Mouse (Mus musculus) CH12.LX (cell line): ENCODE data around the gene Myrip. TPM values are rescaled to one million over a fixed set of nuclear protein-coding genes. Genes with fewer than 3 reads are reported as not detected.

Experiments used
- DNase-seq: peaks from one replicate; pipeline ENCODE4 v3.0.0-alpha.2; 2013; ENCODE audit errors: extremely low read depth
- H3K27ac ChIP-seq: 2 replicates; pipeline ENCODE4 v1.5.1; 2012; ENCODE audit warnings: low read depth, mild to moderate bottlenecking, control low read depth, moderate library complexity; ENCODE audit not compliant: insufficient read depth
- H3K27me3 ChIP-seq: replicated peaks from 2 replicates; pipeline ENCODE3; 2012; ENCODE audit warnings: inconsistent platforms
- H3K36me3 ChIP-seq, 2 experiments: replicated peaks in 1 of 2; 2 replicates each; pipeline versions ENCODE3 to v1.6.1; 2012; ENCODE audit warnings: inconsistent platforms in 1 of 2, low read length in 1 of 2, mild to moderate bottlenecking in 1 of 2, mixed read lengths in 1 of 2, moderate library complexity in 1 of 2; ENCODE audit not compliant: control insufficient read depth in 1 of 2, insufficient read depth in 1 of 2
- H3K4me1 ChIP-seq, 2 experiments: 2 replicates each; pipeline ENCODE4 v1.6.1; 2012; ENCODE audit warnings: inconsistent platforms in 1 of 2, moderate library complexity in 1 of 2; ENCODE audit not compliant: insufficient read depth in 2 of 2, control insufficient read depth in 1 of 2
- H3K4me2 ChIP-seq: 2 replicates; pipeline ENCODE4 v1.6.1; 2012; ENCODE audit warnings: low read depth, mild to moderate bottlenecking, control low read depth; ENCODE audit not compliant: poor library complexity, insufficient read depth, severe bottlenecking
- H3K4me3 ChIP-seq, 3 experiments: fragments of 150-350 bp in 1 of 3; sonication (generic) in 1 of 3; replicated peaks in 1 of 3; 2 replicates each; pipeline versions ENCODE3 to v1.5.1; 2011 to 2012; ENCODE audit warnings: low read depth in 2 of 3, low read length in 2 of 3, mild to moderate bottlenecking in 2 of 3, moderate library complexity in 2 of 3, control low read depth in 1 of 3, improper control_type of control experiment in 1 of 3, inconsistent platforms in 1 of 3, mixed read lengths in 1 of 3; ENCODE audit not compliant: poor library complexity in 1 of 3
- H3K79me2 ChIP-seq: replicated peaks from 2 replicates; pipeline ENCODE4 v1.6.1; 2012; ENCODE audit warnings: mild to moderate bottlenecking, moderate library complexity; ENCODE audit not compliant: control insufficient read depth, poor library complexity, insufficient read depth, severe bottlenecking; ENCODE audit errors: extremely low read depth
- H3K9ac ChIP-seq: 2 replicates; pipeline ENCODE4 v1.6.1; 2012; ENCODE audit warnings: low read depth, mild to moderate bottlenecking, control low read depth, moderate library complexity; ENCODE audit not compliant: insufficient read depth
- H3K9me3 ChIP-seq: replicated peaks from 2 replicates; pipeline ENCODE3; 2012; ENCODE audit warnings: low read length, inconsistent platforms, mixed read lengths
- E2F4 ChIP-seq: IDR thresholded peaks from 2 replicates; pipeline ENCODE4 v1.6.1; 2011; ENCODE audit warnings: low read depth, low read length, improper control_type of control experiment; ENCODE audit not compliant: insufficient replicate concordance
- GABPA ChIP-seq: IDR thresholded peaks from 2 replicates; pipeline ENCODE4 v1.6.1; 2012; ENCODE audit warnings: low read depth, low read length, improper control_type of control experiment, inconsistent platforms; ENCODE audit not compliant: insufficient replicate concordance
- JUN ChIP-seq: IDR thresholded peaks from 2 replicates; pipeline ENCODE4 v1.6.1; 2011; ENCODE audit warnings: low read depth, mild to moderate bottlenecking, low read length, improper control_type of control experiment, moderate library complexity; ENCODE audit not compliant: insufficient read depth
- JUND ChIP-seq: conservative IDR thresholded peaks from 2 replicates; pipeline ENCODE4 v1.6.1; 2011; ENCODE audit warnings: low read depth, low read length, improper control_type of control experiment
- MAX ChIP-seq: IDR thresholded peaks from 2 replicates; pipeline ENCODE4 v1.6.1; 2011; ENCODE audit warnings: low read length, improper control_type of control experiment
- MEF2A ChIP-seq: IDR thresholded peaks from 2 replicates; pipeline ENCODE4 v1.6.1; 2014; ENCODE audit warnings: low read depth, mild to moderate bottlenecking, inconsistent platforms, low read length, improper control_type of control experiment, borderline replicate concordance
- MYC ChIP-seq: IDR thresholded peaks from 2 replicates; pipeline ENCODE4 v1.6.1; 2011; ENCODE audit warnings: low read depth, mild to moderate bottlenecking, improper control_type of control experiment, low read length
- PAX5 ChIP-seq: IDR thresholded peaks from 2 replicates; pipeline ENCODE4 v1.6.1; 2012; ENCODE audit warnings: low read length, inconsistent platforms, mixed read lengths
- POLR2A ChIP-seq: IDR thresholded peaks from 2 replicates; pipeline ENCODE4 v1.6.1; 2011; ENCODE audit warnings: low read depth, mild to moderate bottlenecking, improper control_type of control experiment, low read length
- POLR2AphosphoS2 ChIP-seq: IDR thresholded peaks from 2 replicates; pipeline ENCODE4 v1.6.1; 2011; ENCODE audit warnings: low read depth, low read length, improper control_type of control experiment
- RAD21 ChIP-seq: IDR thresholded peaks from 2 replicates; pipeline ENCODE4 v1.6.1; 2011; ENCODE audit warnings: low read depth, mild to moderate bottlenecking, low read length, improper control_type of control experiment, moderate library complexity
- UBTF ChIP-seq: IDR thresholded peaks from 2 replicates; pipeline ENCODE4 v1.6.1; 2012; ENCODE audit warnings: low read depth, mild to moderate bottlenecking, inconsistent platforms, low read length, improper control_type of control experiment, moderate library complexity
- USF1 ChIP-seq: IDR thresholded peaks from 2 replicates; pipeline ENCODE4 v1.6.1; 2014; ENCODE audit warnings: low read depth, mild to moderate bottlenecking, inconsistent platforms, low read length, improper control_type of control experiment
- ZC3H11A ChIP-seq: IDR thresholded peaks from 2 replicates; pipeline ENCODE4 v1.6.1; 2012; ENCODE audit warnings: low read depth, mild to moderate bottlenecking, inconsistent platforms, low read length, improper control_type of control experiment
- ZMIZ1 ChIP-seq: IDR thresholded peaks from 2 replicates; pipeline ENCODE4 v1.6.1; 2012; ENCODE audit warnings: low read depth, mild to moderate bottlenecking, inconsistent platforms, low read length, improper control_type of control experiment
- ZNF384 ChIP-seq: IDR thresholded peaks from 2 replicates; pipeline ENCODE4 v1.6.1; 2012; ENCODE audit warnings: low read depth, low read length, improper control_type of control experiment, inconsistent platforms
- dilution Hi-C: fragments of 300-500 bp; cut with MboI; formaldehyde crosslinking; loops from 2 replicates; pipeline ENCODE4 v1.14.3; 2020; ENCODE audit warnings: low sequenced_read_pairs; ENCODE audit not compliant: extremely low pct_unique_long_range_greater_than_20kb, extremely low pct_ligation_motif_present
- in situ Hi-C: fragments of 300-500 bp; cut with MboI; formaldehyde crosslinking; loops from 3 replicates; pipeline ENCODE4 v1.14.3; 2019; ENCODE audit warnings: low sequenced_read_pairs, low pct_ligation_motif_present, low pct_unique_long_range_greater_than_20kb, mixed read lengths
- polyA plus RNA-seq: library from polyadenylated mRNA; unstranded; fragments of >175 nt; gene quantifications from 2 replicates; pipeline ENCODE4 v1.2.1, GENCODE M21; 2012; ENCODE audit warnings: low read depth; ENCODE audit not compliant: insufficient read length
- total RNA-seq, 2 experiments: library from RNA; depleted of rRNA; stranded (reverse); fragments of 300-350 nt in 1 of 2; fragments of >200 nt in 1 of 2; gene quantifications; 2 replicates each; pipeline ENCODE4 v1.2.3; 2012 to 2014

The Myrip gene
- total and polyA plus RNA-seq, 3 experiments = not detected

- dilution Hi-C loops (no loop called here), in situ Hi-C loops (no loop called here)
- Histone ChIP-seq H3K79me2 (no peaks in the 10 kb centered on the region), H3K4me3 (no peak overlapping the region), H3K36me3 (no peaks in the 10 kb centered on the region), H3K4me2 (no peak overlapping the region), H3K27ac (no peak overlapping the region), H3K9me3 (peaks cover 21% of the 10 kb centered on the region), H3K27me3 (no peaks in the 10 kb centered on the region), H3K9ac (no peak overlapping the region)
- no peak for DNase-seq
- TF ChIP-seq POLR2A (no peak), ZNF384 (no peak), JUND (no peak), ZMIZ1 (no peak), POLR2AphosphoS2 (no peak)
- TF ChIP-seq, all 38 proteins: peak for 0
- H3K4me1 ChIP-seq = no peaks in the 10 kb centered on the region
These were observed 1.7 kb downstream of the Myrip start for GRCm38 (mm10) chr9:120302980-120303452.

- no peaks in the 10 kb centered on the region for H3K79me2 ChIP-seq
- H3K36me3 ChIP-seq = no peaks in the 10 kb centered on the region
- no peak overlapping the region for H3K9ac ChIP-seq
- TF ChIP-seq ZC3H11A (no peak), RAD21 (no peak), MYC (no peak), USF1 (no peak), JUND (no peak), GABPA (no peak), MAX (no peak), UBTF (no peak), E2F4 (no peak), PAX5 (no peak), MEF2A (no peak), JUN (no peak)
- no peak overlapping the region for H3K4me3 ChIP-seq
- no peaks in the 10 kb centered on the region for H3K4me1 ChIP-seq
- in situ Hi-C loops = no loop called here
- peaks cover 21% of the 10 kb centered on the region for H3K9me3 ChIP-seq
- dilution Hi-C loops = no loop called here
- H3K27me3 ChIP-seq = no peaks in the 10 kb centered on the region
- no peak overlapping the region for H3K4me2 ChIP-seq
- H3K27ac ChIP-seq = no peak overlapping the region
- DNase-seq = no peak
These were observed 2.4 kb downstream of the Myrip start for GRCm38 (mm10) chr9:120303453-120304299.
